Mouse (Mus musculus) layer of hippocampus, postnatal 36 days (tissue): Measurements from ENCODE around the gene Mpzl1. TPM values are rescaled to one million over a fixed set of nuclear protein-coding genes. Genes with fewer than 3 reads are reported as not detected.
A peak's percentile ranks its signal among the peaks of the same experiment; 100 is the strongest.

ENCODE experiments used
- DNase-seq, 2 experiments: peaks; one replicate each; pipeline ENCODE4 v3.0.0; 2022
- total RNA-seq, 2 experiments: library from RNA; stranded (reverse); gene quantifications; 2 replicates each; pipeline ENCODE4 v1.2.3; 2021

Mpzl1 gene
- total RNA-seq, 2 experiments from 2014 or later, result 35.7 to 39.6 TPM

DNA sequence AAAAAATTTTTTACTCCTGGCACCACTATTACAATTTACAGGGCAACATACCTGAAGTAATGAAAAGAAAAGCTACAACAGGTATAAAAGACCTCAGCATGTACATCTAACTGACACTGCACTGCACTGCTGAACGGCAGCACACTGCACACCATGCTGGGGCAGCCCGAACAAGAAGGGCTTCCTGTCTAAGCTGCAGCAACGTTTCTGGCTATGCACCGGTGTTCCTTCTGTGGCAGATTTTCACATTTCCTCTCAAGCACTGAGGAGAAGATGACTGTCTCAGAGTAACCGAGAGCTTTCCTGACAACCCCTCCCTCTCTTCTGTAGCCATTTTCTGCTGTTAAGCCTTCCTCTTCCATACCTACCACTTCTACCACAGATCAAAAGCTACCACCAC lies 21.6 kb downstream of the Mpzl1 start:
- no peak for DNase-seq

DNA sequence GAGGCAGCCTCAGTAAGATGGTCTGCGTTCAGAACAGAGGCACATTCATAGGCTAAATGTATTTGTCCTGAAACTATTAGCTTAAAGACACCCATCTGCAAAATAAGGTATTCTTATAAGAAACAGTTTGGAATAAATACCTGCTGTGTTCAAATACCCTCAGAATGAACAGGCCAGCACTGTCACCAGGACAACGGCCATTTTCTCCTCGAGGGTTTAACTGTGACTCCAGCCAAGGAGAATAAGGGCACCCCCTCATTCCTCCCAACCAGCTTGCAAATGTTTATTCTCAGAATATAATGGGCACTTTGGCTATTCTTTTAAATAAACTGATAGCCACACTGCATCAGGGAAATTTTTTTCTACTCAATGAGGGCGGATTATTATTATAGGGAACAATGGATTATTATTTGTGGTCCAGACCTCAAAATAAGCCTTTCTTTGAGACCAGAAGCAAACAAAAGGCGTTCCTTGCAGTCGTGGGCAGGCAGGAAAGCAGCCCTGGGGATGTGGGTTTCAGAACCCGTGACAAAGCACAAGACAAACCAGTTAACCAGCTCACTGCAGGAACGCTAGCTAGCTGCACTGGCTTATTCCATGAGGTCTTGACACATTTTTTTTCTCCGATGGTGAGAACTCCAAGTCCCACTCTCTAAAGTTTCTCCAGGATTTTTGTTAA lies 23.9 kb downstream of the Mpzl1 start:
- DNase-seq, result no peak

DNA sequence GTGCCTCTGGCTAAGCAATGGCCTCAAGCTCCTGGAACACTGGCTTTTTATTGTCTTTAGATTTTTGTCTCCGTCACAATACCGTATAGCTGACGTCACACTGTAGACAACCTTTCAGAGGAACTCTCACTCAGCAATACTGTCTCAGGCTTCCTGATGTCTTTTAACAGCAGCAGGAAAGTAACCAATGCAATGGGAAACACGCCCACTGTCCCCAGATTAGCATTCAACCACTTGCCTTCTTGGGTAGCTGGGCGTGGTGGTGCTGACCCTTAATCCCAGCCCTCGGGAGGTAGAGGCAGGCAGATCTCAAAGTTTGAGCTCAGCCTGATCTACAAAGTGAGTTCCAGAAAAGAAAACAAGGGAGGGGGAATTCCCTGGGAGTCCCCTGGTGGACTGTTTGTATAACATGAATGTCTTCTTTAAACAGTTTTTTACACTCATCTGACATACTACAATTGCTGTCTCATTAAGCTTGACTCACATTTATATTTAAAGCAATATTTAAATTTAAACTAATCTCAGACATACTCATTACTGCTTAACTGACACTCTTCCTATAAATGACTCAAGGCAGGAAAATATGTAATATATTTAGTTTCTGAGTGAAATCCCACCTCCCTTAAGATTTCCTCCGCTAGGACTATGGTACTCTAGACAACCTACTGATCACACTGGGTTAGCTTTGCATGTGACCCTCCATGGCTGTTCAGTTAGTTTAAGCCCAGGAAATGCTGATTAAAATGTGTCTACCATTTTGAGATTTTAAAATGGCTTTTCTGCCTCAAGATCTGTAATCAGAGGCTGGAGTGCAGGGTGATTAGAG lies 24.6 kb downstream of the Mpzl1 start:
- no peak for DNase-seq

DNA sequence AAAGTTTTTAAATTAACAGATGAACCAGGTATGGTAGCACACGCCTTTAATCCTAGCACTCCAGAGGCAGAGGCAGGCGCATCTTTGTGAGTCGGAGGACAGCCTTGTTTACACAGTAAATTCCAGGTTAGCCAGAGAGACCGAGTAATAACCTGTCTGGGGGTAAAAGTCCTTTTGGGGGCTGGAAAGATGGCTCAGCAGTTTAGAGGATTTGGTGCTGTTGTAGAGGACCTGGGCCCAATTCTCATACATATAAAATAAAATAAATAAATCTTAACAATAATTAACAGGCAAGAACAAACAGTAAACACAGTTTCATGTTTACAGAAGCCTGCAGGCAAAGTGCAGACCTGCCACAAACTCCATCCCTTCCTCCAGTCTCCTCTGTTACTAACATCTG lies 25.4 kb downstream of the Mpzl1 start:
- DNase-seq, result no peak

DNA sequence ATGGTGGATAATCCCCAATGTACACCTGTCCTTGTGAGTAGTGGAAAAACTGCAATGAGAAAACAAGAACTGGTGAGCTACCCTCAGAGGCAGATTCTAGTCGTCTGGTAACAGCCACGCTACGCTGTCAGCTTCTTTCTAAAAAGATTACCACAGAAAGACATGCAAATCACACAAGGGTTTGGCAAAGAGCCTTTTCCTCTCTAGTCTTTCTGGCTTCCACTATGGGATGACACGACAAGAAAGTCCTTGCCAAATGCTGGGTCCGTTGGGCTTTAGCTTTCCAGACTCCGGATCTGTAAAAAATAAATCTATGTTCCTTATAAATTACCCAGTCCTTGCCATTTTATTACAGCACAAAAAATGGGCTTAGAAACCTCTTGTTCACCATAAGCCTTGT lies 28.6 kb downstream of the Mpzl1 start:
- DNase-seq, result no peak

DNA sequence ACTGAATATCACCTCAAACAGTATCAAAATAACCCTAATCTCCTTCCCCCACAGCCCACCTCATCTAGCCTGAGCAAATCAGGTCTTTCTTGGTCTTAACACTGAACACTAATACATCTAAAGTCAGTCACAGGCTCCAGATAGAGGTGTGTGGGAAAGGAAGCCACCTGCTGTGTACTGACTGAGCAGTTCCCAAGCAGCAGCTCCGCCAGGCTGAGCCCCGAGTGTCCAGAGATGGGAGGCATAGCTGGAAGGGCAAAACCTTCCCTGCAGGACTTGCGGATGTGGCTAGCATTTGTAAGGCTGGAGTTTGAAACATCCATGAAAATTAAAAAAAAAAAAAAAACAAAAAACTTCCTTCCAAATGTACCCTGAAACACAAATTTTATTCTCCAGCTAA lies 29.2 kb downstream of the Mpzl1 start:
- DNase-seq, result no peak

DNA sequence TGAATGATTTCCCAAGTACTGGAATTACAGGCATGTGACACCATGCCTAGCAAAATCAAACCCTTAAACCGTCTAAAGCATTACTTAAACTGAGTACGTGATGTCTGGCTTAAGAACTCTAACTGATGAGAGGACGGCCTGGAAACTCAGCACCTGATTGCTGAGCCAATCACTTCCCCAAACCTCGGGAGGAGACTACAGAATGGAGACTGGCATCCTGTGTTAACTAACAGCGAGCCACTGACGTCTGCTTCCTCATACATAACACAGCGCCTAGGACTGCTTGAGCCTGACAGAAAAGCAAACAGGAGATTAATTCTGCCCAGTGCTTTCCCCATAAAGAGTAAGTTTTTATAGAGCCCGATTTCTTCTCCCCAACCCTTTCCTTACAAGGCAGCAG lies 30.1 kb downstream of the Mpzl1 start:
- no peak for DNase-seq

DNA sequence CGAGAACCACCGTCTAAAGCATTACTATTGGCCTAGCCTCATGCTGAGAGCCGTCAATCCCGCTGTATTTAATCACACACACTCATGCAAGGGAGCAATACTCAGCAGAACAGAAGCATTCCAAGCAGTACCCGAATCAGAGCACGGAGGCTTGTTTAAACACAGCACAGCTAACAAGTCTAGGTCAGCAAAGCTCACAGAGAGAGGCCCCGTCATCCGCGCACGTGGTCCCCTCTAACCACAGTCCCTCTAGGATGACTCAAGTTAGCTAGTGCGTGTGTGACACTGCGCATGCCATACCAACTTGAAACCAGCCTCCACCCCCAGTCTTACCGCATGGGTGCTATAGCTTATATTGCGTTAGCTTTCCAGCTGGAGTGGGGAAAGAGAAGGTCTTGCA lies 31.1 kb downstream of the Mpzl1 start:
- no peak for DNase-seq

DNA sequence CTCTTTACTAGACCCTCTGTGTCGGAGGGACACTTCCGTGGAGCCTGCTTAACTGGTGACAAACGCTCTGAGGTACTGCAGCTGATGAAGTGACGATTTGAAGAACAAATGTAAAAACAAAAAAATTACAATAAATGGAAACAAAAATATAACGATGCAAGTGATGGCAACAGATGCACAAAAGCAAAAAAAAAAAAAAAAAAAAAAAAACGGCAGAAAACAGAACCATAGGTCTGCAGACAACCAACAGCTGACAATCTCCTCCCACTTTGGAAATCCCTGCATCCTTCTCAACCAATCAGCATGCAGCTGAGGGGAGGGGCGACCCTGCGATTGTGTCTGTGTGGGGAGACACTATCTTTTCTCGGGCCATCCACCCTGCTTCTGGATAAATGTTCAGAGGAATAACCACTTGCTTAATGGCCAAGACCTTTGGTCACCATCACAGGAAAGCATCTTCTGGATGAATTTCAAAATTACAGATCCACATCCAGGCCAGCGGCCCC lies 32.5 kb downstream of the Mpzl1 start:
- DNase-seq, result no peak

DNA sequence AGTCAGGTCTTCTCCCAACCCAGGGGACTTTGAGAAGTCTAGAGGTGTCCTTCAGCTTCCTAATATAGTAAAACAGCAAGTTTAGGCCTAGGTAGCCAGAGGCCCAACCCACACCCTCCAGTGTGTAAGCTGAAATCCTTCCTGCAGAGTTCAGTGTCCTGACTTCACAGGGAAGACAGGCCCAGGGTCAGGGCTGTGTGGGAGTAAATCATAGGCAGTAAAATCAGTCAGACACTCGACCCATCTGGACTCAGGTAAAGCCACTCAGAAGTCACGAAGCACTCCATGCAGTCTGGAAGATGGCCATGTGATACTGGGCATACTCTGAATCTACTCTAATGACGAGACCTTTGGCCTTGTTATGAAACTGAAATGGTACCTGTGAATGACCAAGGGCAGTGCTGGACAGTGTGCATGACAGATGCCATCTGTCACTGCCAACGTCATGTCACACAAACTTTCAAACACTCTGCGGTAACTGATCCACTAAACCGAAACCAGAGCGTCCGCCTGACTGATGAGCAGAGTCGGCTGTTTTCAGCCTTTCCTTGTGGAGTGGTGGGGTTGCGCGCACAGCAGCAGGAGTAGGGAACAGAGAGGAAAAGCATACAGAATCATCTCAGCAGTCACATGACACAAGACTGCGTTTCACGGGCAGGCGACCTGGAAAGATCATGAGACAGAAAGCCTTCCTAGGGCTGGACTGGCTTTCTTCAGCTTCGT lies 39.5 kb downstream of the Mpzl1 start:
- DNase-seq, result no peak

DNA sequence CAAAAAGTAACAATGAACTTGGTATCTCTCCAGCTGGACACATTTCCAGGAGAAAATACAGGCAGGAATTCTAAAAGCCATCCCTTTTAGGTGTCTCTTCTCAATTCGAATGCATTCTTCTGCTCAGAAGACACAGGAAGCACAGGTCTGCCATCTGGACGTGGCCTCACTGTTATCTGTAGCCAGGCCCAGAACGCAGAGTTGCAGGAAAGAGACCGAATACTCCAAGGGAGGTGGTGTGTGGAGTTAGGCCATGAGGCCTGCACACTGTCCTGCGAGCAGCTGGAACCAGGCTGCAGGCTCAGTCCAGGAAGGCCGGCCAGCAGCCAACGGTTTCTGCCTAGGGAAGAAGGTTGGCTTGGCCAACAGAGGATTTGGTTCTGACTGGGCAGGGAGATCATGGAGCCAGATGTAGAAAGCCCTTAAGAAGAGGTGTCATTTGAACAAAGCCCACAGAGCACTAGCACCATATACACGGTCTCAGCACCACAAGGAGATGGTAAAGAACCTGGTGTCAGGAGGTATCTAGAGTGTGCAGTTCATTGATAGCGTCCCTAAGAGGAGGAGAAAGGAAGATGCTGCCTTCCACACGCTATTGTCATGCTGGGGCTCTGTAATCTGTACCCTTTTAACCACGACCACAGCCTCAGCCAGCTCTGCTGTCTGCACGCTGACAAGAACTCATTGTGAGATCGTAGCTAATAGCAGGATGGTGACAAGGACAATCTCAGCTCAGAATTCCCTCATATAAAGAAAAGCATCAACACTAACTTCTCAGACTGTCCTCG lies 41.8 kb downstream of the Mpzl1 start:
- DNase-seq, result no peak

DNA sequence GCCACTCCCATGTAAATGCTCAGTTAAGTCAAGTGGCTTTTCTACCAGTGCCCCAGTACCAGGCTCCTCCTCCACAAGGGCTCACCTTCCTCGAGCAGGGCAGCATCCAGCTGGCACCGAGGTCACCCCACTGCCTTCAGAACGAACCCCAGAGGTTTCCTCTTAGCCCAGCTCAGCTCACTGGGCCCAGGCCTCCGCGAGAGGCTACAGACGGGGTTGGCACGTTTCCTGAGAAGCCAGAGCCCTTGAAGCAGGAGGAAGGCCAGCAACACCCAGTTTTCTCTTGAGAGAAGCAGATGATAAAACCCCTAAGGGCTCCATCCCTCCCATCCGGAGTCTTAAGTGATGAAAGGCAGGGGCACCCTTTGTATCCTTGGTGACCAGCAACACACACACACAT lies 43.6 kb downstream of the Mpzl1 start:
- DNase-seq, result no peak

DNA sequence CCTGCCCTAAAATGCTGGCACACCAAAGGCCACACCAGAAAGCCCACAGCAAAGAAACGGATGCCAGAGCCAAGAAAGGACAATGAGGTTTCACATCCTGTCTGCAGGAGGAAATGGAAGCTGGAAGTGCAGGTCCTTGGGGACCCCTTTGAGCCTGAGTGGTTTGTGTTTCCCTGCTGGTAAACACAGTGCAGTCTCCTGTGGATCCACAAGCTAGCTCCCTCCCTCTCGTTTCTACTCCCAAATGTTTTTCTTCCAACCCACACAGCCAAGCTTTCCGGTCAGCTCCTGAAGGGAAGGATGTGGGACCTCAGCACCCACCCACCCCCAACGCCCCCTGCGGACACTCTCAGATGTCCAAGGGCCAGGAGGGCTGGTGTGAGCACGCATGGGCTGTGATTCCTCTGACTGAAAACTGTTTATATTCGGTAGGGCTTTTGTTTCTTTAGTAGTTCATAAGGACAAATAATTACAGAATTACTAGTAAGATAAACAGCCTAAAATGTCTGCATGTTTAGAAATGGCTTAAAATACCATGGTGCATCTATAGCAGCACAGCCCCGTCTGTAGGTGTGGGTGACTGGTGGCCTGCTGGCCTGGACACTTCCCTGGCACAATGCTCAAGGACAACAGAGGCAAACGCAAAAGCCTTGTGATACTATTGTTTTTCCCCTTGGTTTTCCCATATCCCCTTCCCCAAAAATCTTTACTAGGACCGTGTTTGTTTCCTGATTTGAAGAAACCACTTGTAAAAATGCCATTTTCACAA lies 44.9 kb downstream of the Mpzl1 start:
- DNase-seq, result no peak

DNA sequence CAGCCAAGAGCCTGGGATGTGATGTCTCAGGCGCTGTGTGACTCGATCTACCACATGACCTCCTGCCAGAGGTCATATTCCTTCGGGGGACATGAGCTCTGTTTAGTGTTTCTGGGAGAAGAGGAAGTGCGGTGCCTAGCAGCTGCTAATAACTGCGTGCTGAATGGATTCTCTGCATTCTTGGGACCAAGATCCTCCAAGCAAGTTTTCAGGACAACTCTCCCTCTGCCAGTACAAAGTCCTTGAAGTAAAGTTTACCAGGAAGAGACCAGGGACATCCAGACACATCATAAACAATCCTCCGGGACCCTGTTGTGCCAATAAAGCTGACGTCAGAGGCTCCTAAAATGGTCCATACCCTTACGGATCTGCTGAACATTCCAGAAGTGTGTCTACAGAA lies 46.5 kb downstream of the Mpzl1 start:
- no peak for DNase-seq

DNA sequence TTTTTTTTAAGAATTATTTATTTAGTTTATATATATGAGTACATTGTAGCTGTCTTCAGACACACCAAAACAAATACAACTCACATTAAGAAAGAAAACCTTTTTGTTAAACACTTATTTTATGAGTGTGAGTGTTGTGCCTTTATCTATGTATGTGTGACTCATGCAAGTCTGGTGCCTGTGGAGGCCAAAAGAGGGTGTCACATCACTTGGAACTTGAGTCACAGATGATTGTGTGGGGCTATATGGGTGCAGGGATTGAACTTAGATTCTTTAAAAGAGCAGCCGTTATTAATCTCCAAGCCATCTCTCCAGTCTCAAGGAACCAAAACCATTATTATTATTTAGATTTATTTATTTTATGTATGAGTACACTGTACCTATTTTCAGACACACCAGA lies 48.0 kb downstream of the Mpzl1 start:
- no peak for DNase-seq

DNA sequence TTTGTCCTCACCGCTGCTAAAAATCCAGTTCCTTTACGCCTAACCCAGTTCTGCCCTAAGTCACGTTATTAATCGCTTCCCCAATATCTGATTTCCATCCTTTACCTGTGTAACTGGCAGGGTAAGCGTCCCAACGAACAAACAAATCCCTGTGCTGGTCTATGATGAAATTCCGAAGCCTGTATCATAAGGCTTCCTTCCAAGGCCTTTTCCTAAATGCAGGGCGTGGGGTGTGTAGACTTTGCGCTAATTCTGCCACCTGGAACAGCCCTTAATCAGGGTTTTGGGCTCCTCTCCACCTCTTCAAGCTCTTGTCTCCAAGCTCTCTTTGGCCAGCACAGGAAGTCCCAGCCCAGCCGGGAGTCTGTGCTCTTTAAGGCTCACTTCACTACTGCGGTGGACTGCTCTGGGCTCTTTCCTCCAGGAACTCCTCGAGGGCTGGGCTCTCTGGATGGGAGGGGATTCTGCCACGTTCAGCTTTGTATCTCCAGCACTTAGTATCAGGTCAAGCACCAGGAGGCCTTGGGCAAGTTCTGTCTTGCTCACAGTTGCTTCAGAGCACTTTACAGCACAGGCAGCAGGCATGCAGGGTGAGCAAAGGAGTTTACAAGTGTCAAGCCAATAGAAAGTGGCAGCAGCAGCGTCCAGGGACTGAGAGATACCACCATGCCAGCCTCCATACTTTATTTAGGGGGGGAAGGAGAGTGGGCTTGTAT lies 48.8 kb downstream of the Mpzl1 start:
- no peak for DNase-seq

DNA sequence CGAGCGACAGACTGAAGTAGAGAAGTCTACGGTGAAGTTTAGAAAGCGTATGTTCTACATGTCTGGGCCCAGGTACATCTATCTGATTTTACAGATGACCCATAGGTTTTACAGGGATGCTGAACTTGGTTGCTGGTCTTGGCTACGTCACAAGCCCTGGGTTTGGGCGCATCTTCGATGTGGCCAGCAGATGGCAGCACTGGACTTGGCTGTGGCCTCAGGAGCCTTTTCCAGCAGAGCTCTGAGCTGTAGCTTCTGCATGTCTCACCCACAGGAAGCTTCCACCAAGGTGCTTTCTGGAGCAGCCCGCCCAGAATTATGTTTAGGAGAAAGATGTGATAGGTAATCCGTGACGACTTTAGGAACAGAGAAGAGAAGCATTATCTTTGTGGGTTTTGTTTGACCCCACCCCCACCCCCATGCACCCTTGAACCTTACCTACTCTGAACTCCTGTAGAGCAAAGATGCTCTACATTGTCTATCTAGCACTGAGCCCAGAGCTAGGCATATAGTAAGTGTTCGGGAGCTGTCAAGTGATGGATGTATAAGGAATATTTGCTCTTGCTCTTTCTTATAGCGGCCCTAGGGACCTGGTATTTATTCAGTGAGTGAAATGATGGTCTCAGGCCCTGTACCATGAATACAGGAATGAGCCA lies 50.7 kb downstream of the Mpzl1 start:
- peak; percentile 84 to 85 for DNase-seq

DNA sequence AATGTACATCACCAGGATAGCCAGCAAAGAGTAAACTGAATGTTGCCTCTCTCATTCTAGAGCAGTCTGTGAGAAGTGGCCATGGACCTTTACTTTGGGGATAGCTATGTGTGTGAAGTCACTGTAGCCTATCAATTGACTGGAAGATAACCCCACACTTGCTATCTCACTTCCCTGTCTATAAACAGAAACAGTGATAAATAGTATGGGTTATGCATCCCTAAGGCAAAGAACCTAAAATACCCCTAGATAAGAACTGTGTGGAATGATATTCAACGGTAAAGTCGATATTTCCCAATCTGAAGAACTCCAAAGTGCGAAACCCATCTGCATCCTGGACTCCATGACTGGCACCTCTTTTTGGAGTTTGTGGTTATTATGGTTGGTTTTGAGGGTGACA lies 53.1 kb downstream of the Mpzl1 start:
- no peak for DNase-seq

DNA sequence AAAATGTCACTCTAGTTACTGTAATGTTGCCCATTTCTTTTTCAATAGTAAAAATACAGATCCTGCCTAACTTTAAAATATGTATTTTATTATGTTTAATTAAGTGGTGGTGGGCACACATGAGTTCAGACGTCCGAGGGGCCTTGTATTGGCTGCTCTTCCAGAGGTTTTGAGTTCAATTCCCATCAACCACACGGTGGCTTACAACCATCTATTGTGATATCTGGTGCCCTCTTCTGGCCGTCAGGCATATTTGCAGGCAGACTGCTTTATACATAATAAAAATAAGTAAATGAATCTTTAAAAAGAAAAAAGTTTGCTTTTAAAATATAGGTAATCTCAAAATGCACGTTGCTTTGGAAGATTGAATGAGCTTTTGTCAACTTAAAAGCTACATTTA lies 55.0 kb downstream of the Mpzl1 start:
- no peak for DNase-seq

DNA sequence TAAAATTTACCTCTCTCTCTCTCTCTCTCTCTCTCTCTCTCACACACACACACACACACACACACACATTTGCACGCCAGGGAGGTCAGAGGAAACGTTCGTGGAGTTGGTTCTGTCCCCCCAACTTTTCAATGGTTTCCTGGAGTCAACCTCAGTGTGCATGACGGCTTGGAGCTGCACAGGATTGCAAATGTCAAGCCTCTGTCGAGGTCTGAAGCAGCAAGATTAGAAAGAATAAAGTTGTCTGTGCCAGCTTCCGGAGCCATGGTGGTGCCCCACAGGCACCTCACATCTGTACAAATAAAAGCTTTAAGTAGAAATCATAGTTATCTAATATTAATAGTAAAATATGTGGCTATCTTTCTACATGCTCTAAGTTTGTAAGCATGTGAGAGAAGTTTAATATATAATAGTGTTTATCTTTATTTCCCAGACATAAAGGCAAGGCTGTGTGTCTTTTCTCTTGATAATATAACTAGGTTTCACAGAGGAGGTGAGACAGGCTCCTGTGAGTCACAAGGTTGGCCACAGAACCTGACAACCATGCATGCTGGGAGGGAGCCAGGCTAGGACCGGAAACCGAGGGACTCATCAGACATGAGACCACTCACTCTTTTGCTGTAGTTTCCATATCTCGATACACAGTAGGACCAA lies 57.8 kb downstream of the Mpzl1 start:
- DNase-seq, result no peak
